Mouse (Mus musculus) MEL (cell line): ENCODE data around the gene Elf5.

ENCODE experiments used
- EP300 ChIP-seq, 2 experiments: IDR thresholded peaks; 2 replicates each; pipeline ENCODE4 v1.6.1; 2011; ENCODE audit warnings: improper control_type of control experiment in 2 of 2, low read length in 2 of 2, low read depth in 1 of 2, mild to moderate bottlenecking in 1 of 2
- UBTF ChIP-seq: IDR thresholded peaks from 2 replicates; pipeline ENCODE4 v1.6.1; 2012; ENCODE audit warnings: low read depth, mild to moderate bottlenecking, inconsistent platforms, low read length, improper control_type of control experiment, moderate library complexity, borderline replicate concordance; ENCODE audit not compliant: insufficient read depth

GRCm38 (mm10) chr2:103449813-103450212 lies 38.3 kb downstream of the Elf5 start:
- TF ChIP-seq EP300 (IDR thresholded peaks at IDR 0.05; ENCODE audit: low read depth in 1 of 2, low read length in 2 of 2) (no peak), UBTF (no peak)
